Mouse (Mus musculus) mouse embryonic stem cell (cell line): Measurements from ENCODE around the gene Dppa2.

Experiments used
- in situ Hi-C, 2 experiments: fragments of 300-500 bp; cut with MboI; formaldehyde crosslinking; loops; 1 replicate in 1 of 2; 3 replicates in 1 of 2; pipeline ENCODE4 v1.14.3; 2019 to 2020; ENCODE audit warnings: low sequenced_read_pairs in 2 of 2, low pct_unique_long_range_greater_than_20kb in 1 of 2, mixed read lengths in 1 of 2; ENCODE audit not compliant: unreplicated experiment in 1 of 2

The Dppa2 gene

GRCm38 (mm10) chr16:48303509-48303908 lies at the start of gene Dppa2:
Gene Dppa2 (plus strand): TSS chr16:48303908.
- in situ Hi-C loops, result loop anchor here in 1 of 2 experiments (25.0 kb wide), 1 partner anchor 309 kb away; no protein-coding TSS in a partner anchor

- in situ Hi-C loops, result no loop called here
These were observed 49.1 kb upstream of the Dppa2 start for GRCm38 (mm10) chr16:48254584-48254983.

GRCm38 (mm10) chr16:48259519-48259918 lies 44.2 kb upstream of the Dppa2 start:
- in situ Hi-C loops, result no loop called here

GRCm38 (mm10) chr16:48262901-48263300 lies 40.8 kb upstream of the Dppa2 start:
- in situ Hi-C loops, result no loop called here

GRCm38 (mm10) chr16:48265856-48266255 lies 37.9 kb upstream of the Dppa2 start:
- in situ Hi-C loops, result no loop called here

- in situ Hi-C loops, result no loop called here
These were observed 26.8 kb upstream of the Dppa2 start for GRCm38 (mm10) chr16:48276940-48277339.

- in situ Hi-C loops, result loop anchor here in 1 of 2 experiments (5.0 kb wide), 1 partner anchor 36 kb away; no protein-coding TSS in a partner anchor
These were observed 22.8 kb upstream of the Dppa2 start for GRCm38 (mm10) chr16:48280883-48281282.

- in situ Hi-C loops, result loop anchor here in 1 of 2 experiments (5.0 kb wide), 1 partner anchor 34 kb away; no protein-coding TSS in a partner anchor
These were observed 20.9 kb upstream of the Dppa2 start for GRCm38 (mm10) chr16:48282801-48283200.

GRCm38 (mm10) chr16:48283517-48283916 lies 20.2 kb upstream of the Dppa2 start, which contains the start of gene Dppa4:
Gene Dppa4 (plus strand): TSS chr16:48283733.
- in situ Hi-C loops, result loop anchor here in 1 of 2 experiments (5.0 kb wide), 1 partner anchor 34 kb away; no protein-coding TSS in a partner anchor

GRCm38 (mm10) chr16:48285517-48285916 lies 18.2 kb upstream of the Dppa2 start:
- in situ Hi-C loops, result no loop called here

GRCm38 (mm10) chr16:48297384-48298136 lies 6.1 kb upstream of the Dppa2 start:
- in situ Hi-C loops, result no loop called here

GRCm38 (mm10) chr16:48299884-48300283 lies 3.8 kb upstream of the Dppa2 start:
- in situ Hi-C loops, result loop anchor here in 1 of 2 experiments (25.0 kb wide), 1 partner anchor 312 kb away; no protein-coding TSS in a partner anchor

GRCm38 (mm10) chr16:48303983-48304382 lies 275 bp downstream of the Dppa2 start:
- in situ Hi-C loops, result loop anchor here in 1 of 2 experiments (25.0 kb wide), 1 partner anchor 308 kb away; no protein-coding TSS in a partner anchor

- in situ Hi-C loops, result loop anchor here in 1 of 2 experiments (25.0 kb wide), 1 partner anchor 303 kb away; no protein-coding TSS in a partner anchor
These were observed 5.2 kb downstream of the Dppa2 start for GRCm38 (mm10) chr16:48308916-48309315.

- in situ Hi-C loops, result loop anchor here in 1 of 2 experiments (25.0 kb wide), 1 partner anchor 302 kb away; no protein-coding TSS in a partner anchor
These were observed 6.4 kb downstream of the Dppa2 start for GRCm38 (mm10) chr16:48309912-48310630.

GRCm38 (mm10) chr16:48315294-48315693 lies 11.6 kb downstream of the Dppa2 start:
- in situ Hi-C loops, result loop anchor here (5.0 to 25.0 kb wide), 2 partner anchors 33 to 297 kb away; partner anchors contain the start of gene Dppa4 (in 1 of the 2)

GRCm38 (mm10) chr16:48320781-48321180 lies 17.1 kb downstream of the Dppa2 start:
- in situ Hi-C loops, result loop anchor here (10.0 to 25.0 kb wide), 2 partner anchors 86 to 292 kb away; no protein-coding TSS in a partner anchor

GRCm38 (mm10) chr16:48323133-48323532 lies 19.4 kb downstream of the Dppa2 start:
- in situ Hi-C loops, result loop anchor here (10.0 to 25.0 kb wide), 2 partner anchors 88 to 289 kb away; no protein-coding TSS in a partner anchor
